Mouse (Mus musculus) adrenal gland, adult 8-10 months (tissue): Measurements from ENCODE around the gene Spata3. TPM values are rescaled to one million over a fixed set of nuclear protein-coding genes. Genes with fewer than 3 reads are reported as not detected.
"Not testable (repeated sequence)": the region's sequence is repeated elsewhere in the genome, so short reads cannot be mapped to it uniquely, and the experiment has no call there.

ENCODE experiments used
- DNase-seq: peaks from one replicate; pipeline ENCODE4 v3.0.0; 2022
- total RNA-seq, 4 experiments: library from RNA; stranded (reverse); gene quantifications; 2 replicates each; pipeline ENCODE4 v1.2.4; 2022

Gene Spata3
- not detected for total RNA-seq

DNA sequence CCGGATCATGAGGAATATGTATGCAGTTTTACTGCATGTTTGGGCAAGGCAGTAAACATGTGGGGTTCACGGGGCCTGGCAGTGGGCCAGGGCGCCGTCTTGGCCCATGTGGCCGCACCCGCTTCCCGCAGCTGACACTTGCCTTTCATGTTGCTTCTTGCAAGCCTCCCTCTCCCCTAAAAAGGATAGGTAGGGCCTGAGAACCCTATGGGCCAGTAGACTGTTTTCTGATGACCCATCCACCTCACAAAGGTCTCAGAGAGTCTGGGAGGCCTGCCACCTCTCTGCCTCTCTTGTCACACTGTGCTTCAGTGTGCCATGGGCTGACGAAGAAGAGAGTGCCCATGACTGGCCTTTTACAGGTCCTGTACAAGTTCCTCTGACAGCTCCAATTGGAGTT is at the start of gene Spata3:
TSS of gene Spata3 (plus strand) at position 301 of the 400 bp plus-strand sequence.
- DNase-seq, result no peak

DNA sequence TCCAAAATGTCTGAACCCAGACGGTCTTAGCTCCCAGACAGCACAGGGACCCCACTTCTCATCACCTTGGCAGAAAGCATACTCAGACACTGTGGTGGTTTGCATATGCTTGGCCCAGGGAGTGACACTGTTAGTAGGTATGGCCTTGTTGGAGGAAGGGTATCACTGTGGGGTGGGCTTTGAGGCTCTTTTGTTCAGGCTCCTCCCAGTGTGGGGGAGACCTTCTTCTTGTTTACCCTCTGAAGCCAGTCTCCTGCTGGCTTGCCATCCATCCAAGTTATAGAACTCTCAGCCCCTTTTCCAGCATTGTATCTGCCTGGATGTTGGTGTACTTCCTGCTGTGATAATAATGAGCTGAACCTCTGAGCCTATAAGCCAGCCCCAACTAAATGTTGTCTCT is 47.5 kb upstream of the Spata3 start:
- DNase-seq, result no peak

DNA sequence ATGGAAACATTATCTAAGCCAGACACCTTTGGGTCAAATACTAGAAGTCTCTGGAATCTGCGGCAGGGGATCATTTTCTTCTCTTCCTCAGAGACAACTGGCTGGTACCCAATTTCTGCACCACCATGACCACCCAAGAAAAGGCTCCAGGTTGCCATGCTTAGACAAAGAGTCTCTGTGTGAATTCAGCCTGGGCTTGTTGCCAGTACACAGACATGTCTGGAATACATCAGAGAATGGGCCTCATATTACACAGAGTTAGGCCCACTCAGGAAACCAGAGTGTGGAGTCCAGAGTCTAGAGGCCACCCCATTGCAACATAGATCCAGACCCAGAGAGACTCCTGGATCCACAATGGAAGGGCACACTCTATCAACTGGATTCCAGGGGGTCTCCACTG is 47.1 kb upstream of the Spata3 start:
- DNase-seq, result no peak

DNA sequence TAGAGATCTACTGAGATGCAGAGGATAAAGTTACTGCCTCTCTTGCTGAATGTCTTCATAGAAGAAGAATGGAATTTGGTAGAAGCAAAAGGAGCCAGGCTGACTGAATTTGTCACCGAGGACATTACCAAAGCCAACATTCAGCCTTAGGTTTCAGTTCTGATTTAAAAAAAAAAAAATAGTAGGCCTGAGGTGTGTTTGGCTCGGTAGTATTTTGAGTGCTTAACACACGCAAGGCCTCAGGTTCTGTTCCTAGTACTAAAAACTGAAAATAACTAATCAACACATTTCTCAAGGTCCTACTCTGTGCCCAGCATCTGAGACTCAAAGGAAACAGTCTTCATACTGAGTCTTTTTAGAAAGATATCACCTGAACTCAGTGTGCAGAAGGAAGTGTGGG is 45.5 kb upstream of the Spata3 start:
- DNase-seq, result no peak

DNA sequence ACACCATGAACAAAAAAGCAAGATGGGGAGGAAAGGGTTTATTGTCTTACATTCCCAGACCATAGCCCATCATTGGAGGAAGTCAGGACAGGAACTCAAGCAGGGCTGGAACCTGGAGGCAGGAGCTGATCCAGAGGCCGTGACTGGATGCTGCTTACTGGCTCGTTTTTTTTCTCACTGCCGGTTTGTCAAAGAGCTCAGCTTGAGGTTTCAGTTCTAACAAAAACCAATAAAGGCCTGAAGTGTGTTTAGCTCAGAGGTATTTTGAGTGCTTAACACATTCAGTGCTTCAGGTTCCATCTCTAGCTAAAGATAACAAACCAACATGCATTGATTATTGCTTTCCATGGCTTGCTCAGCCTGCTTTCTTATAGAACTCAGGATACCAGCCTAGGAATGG is 44.3 kb upstream of the Spata3 start:
- DNase-seq, result no peak

DNA sequence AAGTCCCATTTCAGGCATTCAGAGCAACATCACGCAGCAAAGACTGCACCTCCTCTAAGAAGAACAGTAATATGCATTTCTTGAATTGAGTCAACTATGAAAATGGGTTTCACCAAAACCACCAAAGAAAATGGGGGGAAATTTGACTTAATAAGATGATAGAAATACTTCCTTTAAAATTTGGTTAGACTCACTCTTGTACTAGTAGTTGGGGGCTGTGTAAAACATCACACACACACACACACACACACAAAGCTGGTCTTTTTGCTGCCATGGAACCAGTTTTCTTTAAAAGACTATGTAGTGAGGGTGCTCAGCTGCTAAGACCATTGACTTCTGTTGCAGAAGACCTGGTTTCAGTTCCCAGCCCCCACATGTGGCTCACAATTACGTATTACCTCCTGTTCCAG is 43.1 kb upstream of the Spata3 start:
- no peak for DNase-seq

DNA sequence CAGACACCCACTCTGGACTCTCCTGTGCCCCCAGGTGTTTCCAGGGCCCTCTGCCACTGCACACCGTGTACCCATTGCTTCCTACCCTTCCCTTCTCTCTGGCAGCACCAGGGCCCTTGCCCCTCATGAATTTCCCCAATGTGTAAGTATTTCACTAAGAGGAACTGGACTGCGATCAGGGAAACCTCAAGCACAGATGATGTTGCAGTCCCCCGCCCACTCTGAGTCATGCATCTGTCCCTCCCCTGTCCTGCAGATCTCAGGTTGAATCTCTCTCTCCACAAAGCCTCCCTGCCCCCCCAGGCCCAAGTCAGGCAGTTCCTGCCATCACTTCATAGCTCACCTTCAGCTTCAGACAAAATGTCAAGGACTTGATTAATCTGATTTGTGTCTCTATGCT is 38.9 kb upstream of the Spata3 start:
- peak; percentile 72 for DNase-seq

DNA sequence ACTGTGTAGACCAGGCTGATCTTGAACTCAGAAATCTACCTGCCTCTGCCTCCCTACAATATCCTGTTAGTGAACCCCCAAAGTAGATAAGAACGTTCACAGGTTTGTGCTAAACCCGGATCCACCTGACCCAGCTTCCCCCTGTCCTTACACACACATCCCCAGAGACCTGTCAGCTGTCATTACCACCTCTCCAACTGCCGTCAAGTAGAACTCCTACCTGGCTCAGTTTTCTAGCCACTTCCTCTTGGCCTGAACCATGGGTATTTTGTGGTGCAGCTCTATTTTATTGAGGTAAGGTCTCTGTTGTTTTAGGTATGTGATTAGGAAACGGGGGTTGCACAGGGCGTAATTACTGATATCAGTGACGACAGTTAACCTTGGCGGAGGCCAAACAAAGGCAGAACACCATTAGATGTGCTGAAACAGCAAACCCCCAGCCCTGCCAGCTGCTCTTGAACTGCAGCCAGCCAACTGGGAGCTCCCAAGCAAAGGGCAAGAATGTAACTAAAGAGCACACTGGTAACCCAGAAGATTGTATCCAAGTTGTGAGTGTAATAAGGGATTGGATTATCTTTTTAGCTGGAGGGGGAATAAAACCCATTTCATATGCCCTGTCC is 34.8 kb upstream of the Spata3 start:
- DNase-seq, result peak; percentile 66

DNA sequence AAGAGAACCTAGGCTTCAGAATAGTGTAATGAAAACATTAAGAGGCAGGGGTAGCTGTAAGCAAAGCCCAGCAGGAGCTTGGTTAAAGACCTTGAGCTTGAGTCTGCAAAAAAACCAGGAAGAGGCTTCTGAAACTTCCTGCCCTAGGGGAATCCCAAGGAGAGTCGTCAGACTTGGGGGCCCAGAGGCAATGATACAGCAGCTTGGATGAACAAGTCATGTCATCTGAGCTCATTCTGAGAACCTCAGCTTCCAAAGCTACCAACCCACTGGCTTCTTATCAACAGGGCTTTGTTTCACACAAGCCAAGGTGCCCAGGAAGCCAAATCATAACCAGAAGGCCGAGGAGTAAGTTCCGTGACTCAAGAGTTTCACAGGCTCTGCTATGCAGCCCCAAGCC is 30.8 kb upstream of the Spata3 start:
- DNase-seq, result no peak

DNA sequence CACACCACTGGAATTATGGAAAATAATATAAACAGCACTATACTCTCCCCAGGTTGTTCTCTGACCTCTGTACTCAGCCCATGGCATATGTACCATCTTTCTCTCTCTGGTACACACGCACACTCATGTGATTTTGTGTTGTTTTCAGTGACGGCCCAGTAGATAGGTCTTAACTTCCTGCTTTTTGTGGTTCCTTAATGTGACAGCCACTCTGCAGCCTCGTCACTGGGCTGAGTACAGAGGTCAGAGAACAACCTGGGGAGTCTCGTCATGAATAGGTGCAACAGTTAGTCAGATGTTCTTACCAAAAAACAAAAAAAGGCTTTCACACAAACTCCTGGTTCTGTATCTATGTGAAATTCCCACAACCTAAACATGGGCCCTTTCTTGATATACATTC is 28.3 kb upstream of the Spata3 start:
- no peak for DNase-seq

DNA sequence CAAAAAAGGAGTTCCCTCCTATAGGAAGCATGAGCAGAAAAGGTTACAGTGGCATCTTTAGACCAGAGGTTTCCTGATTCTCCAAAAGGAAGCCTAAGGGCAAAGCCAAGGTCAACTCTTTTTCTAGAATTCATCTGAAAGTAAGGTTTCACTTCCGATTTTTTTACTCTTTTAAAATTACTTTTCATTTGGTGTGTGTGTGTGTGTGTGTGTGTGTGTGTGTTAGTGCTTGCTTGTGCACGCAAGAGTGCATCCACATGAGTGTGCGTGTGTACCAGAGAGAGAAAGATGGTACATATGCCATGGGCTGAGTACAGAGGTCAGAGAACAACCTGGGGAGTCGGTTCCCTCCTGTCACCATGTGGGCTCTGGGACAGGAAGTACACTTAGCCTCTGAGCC is 27.7 kb upstream of the Spata3 start:
- DNase-seq, result not testable (repeated sequence)

DNA sequence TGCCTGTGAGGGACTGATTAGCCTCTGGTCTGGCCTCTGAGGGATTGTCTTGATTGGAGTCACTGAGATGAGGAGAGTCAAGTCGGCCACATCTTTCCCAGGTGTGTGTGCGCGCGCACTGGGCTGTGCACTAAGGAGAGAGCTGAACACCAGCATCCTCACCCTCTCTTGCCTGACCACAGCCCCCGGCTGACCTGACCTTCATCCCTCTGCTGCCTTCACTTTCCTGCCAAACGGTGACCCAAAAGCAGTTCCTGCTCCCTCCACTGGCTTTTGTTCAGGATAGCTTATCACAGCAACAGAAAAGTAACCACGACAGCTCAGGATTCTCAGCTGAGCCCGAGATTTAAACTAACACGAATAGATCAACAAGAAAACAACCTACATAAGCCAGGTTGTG is 24.4 kb upstream of the Spata3 start:
- DNase-seq, result peak; percentile 21

DNA sequence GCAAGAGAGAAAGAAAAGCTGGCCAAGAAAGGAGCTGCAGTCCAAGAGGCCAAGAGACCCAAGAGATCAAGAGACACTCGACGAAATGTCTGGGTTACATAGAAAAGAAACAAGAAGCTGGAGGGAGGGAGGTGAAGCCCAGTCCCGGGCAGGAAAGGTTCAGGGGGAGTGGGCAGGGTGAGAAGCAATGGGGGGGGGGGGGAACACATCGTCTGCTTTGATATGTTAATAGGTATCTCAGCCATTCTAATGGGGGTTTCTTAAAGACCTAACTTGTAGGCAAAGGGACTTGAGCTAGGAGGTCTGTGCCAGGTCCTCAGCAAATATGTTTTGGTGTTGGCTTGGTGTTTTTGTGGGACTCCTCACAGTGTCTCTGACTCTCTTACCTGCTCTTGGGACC is 23.1 kb upstream of the Spata3 start:
- no peak for DNase-seq

DNA sequence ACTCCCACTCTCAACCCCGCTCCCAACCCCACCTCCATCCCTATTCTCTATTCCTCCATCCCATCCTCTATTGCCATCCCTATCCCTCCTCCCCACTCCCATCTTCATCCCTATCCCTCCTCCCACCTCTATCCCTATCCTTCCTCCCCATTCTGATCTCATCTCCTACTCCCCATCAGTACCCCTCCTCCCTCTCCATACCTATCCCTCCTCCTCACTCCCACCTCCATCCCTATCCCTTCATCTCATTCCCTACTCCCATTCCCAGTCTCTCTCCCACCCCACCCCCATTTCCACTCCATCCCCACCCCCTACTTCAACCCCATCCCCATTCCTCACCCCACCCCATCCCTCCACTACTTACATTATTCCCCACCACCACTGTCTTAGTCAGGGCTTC is 19.4 kb upstream of the Spata3 start:
- DNase-seq, result no peak

DNA sequence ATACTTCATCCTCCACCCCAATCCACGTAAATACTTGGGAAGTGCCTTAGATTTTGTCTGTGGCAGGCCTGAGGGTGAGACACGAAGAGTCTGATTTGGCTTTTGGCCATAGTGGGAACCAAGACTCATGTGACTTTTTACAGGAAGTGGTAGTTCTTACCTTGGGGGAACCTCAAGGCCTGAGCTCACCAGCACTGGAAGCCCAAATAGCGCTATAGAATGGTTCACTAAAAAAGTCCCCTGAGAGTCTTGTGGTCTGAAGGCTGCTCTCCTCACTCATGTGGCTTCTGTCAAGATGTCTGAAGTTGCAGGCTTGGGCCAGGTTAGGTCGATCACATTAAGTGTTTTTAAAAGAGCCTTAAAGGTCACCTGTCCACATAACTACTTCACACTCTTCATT is 18.6 kb upstream of the Spata3 start:
- no peak for DNase-seq

DNA sequence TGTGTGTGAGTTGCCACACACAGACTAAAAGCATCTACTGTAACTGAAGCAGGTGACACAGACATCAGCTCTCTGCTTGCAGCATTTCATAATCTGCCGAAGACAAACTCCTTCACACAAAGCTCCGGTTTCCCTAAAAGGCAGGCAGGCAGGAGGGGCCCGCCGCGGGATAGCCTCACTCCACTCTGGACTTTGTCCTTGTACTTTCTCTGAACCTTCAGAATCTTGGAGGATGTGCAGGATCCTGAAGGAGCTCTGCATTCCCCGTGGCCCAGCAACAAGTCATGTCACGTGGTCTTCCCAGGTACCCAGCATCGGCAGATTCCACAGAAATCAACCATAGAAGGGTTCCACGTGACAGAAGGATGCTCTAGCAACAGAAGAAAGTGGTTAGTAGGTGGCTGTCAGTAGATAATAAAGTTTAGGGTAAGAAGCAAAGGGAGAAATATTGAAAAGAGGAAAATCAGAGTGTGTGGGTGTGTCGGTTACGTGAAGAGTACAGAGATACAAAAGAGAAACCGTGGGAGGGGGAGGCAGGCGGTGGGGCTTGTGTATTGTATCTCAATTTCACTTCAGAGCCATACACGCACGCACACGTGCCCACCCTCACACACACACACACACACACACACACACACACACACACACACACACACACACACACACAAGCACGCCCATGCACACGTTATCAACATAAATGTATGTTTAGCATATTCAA is 16.6 kb upstream of the Spata3 start:
- no peak for DNase-seq

DNA sequence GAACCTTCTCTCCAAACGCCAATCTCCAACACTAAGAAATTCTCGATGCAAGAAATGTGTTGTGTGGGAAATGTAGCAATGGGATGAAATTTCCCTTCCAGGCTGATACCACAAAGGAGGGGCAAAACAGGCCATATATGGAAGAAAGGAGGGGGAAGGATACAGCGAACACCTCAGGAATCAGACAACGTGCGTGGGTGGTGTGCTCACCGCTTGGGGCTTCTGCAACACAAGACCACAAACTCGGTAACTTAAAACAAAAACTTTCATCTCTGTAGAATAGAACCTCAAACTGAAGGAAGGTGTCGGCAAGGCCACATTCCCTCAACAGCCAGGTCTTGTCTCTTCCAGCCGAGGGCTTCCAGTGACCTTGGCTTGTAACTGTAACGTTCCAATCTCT is 11.1 kb upstream of the Spata3 start:
- DNase-seq, result no peak

DNA sequence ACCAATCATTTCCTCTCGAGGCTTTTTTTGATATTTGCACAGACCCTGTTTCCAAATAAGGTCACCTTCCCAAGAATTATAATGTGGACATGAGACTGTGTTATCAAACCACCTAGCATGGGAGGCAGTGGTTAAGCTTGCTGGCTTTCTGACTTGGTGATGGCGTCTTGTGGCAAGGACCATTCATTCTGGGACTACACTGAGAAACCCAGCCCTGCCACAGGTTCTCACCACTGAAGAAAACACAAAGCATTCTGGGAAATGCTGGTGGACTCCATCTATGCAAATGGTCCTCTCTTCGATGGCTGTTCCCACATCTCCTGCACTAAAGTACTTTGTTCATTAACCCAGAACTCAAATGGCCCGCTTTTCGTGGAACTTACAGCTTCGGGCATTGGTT is 10.6 kb upstream of the Spata3 start:
- DNase-seq, result no peak

DNA sequence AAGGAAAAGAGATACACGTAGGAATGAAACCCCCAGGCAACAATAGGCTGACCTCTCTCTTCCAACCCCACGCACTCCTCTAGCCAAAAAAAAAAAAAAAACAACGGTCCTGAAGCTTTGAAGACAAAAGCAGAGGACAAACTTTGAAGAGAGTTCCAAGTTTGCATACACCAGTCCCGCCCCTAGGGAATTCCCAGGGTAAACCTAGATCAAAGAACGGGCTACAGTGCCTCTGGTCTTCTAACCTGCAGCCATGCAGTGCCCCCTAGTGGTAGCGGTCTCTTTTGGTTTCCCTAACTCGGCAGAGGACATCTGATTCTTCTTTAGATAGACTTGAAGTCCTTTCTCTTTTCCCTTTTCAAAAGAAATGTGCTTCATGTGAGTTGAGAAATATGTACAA is 8.8 kb upstream of the Spata3 start:
- peak; percentile 79 for DNase-seq

DNA sequence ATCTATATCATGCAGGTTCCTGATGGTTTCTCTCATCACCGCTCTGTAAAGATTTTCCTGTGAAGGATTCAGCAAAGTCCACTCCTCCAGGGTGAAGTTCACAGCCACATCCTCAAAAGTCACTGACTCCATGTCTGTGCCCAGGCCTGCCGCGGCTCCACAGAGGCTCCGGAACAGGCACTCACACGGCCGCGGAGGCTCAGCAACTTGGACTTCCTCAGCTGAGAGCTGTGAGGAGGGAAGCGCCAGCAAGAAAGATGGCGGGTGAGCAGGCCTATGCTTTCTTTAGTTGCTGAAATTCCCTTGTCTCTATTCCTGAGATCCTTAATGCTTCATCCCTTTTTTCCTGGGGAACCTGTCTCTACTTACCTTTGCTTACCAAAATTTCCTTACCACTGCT is 858 bp upstream of the Spata3 start:
- DNase-seq, result not testable (repeated sequence)

DNA sequence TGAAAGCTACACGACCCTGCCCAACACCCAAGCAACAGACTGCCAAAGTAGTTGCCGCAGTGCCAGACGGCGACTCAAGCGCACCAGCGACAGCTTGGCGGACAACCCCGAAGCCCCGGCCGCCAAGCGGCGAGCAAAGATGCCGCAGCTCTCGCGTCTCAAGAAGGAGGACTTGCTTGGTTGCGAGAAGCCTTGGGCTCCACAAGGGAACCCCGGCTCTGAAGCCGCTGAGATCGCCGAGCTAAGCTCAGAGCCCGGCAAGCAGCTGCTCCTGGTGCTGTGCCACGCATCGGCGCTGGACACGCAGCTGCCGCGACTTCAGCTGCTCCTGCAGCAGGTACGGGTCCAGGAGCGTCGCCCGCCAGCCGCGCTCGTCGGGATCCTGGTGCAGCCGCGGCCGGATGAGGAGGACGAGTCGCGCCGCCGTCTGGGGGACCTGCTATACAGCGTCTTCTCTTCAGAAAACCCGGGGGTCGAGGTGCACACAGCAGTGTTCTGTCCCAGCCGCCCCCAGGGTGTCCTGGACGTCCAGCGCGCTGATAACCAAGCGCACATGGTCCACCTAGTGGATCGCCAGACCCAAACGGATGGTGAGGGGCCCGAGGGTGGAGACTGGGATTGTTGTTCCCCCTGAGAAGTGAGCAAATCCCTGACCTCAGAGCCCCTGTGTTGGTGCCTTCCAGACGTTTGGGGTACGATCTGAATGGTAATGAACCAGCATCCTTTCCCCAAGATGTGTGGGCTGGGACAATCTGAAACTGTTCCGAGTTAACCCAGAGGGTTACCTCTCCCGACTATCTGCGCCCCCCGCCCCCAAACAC is 1.8 kb downstream of the Spata3 start:
- DNase-seq, result no peak

DNA sequence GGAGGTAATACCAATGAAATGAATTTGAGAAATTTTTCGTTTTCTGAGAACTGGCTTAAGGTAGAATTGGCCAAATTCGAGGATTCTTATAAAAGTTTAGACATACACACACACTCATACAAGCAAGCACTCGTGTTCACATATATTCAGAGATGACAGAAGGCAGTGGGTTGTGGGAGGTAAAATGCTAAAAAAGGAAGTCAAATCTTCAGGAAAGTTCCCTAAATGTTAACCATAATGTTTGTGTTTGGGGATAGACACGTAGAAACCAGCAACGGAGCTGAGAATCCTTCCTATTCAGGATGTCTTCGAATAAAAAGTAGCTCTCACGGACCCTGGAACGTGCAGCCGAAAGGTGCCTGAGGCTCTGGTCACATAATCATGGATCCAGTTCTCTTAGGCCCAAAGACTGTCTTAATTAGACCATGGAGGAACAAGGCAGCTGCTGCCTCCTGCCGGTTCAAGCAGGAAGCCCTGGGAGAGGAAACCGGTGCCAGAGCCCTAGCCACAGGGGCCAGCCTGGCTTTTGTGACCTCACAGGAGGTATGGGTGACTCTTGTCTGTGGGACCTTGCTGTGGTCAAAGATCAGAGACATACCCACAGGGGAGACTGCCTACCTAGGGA is 4.9 kb downstream of the Spata3 start:
- DNase-seq, result no peak

DNA sequence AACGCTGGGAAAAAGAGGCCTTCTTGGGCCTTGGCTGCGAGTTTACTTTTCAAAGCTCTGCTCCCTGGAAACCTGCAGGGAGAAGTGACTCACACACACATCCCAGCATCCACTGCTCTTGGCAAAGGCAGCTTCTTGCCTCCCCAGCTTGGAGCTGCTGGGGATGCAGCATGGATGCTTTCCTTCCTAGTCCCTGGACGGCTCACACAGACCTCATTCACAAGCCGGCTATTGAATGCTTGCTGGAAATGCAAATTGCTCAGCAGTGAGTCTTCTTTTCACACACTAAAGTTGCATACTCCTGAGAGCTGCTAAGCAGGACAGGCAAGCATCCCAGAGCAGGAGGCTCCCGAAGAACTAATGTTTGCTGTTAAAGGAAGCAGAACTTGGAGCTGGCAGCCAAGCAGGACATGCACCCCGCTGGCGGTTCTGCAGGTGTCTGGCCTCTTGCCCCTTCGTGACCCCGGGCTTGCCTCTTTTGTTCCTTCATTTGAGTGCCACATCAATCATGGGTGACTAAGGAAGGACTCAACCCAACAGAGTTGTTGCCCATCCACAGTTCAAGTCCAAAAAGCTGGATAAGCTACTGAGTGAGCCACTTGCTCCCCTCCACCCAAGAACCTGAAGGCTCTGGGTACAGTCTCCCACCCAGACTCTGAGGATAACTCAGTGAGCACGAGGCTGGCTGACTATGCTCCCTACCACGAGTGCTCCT is 15.8 kb downstream of the Spata3 start:
- no peak for DNase-seq
